Mouse (Mus musculus) MEL (cell line): ENCODE measurements around the gene Galnt14. TPM values are rescaled to one million over a fixed set of nuclear protein-coding genes. Genes with fewer than 3 reads are reported as not detected.

ENCODE experiments used
- DNase-seq: peaks from one replicate; pipeline ENCODE4 v3.0.0; 2011; ENCODE audit warnings: low read depth, low spot score
- H3K27ac ChIP-seq: 2 replicates; pipeline ENCODE4 v1.5.1; 2012; ENCODE audit warnings: low read depth, mild to moderate bottlenecking, control low read depth, low read length, moderate library complexity; ENCODE audit not compliant: control insufficient read depth
- H3K27me3 ChIP-seq, 2 experiments: fragments of 150-350 bp in 1 of 2; sonication (generic) in 1 of 2; 2 replicates each; pipeline ENCODE4 v1.6.1; 2012; ENCODE audit warnings: low read length in 2 of 2, mild to moderate bottlenecking in 2 of 2, improper control_type of control experiment in 1 of 2, moderate library complexity in 1 of 2; ENCODE audit not compliant: insufficient read depth in 2 of 2, control insufficient read depth in 1 of 2
- H3K36me3 ChIP-seq, 2 experiments: 2 replicates each; pipeline ENCODE4 v1.6.1; 2012 to 2014; ENCODE audit warnings: low read length in 2 of 2, improper control_type of control experiment in 1 of 2, inconsistent platforms in 1 of 2, mild to moderate bottlenecking in 1 of 2; ENCODE audit not compliant: insufficient read depth in 2 of 2, control insufficient read depth in 1 of 2
- H3K4me1 ChIP-seq, 2 experiments: fragments of 150-350 bp in 1 of 2; sonication (generic) in 1 of 2; 2 replicates each; pipeline ENCODE4 v1.6.1; 2012; ENCODE audit warnings: low read length in 2 of 2, improper control_type of control experiment in 1 of 2, mild to moderate bottlenecking in 1 of 2; ENCODE audit not compliant: insufficient read depth in 2 of 2, control insufficient read depth in 1 of 2
- H3K4me3 ChIP-seq, 2 experiments: fragments of 150-350 bp in 1 of 2; sonication (generic) in 1 of 2; 2 replicates each; pipeline ENCODE4 v1.5.1; 2012; ENCODE audit warnings: low read depth in 2 of 2, low read length in 2 of 2, mild to moderate bottlenecking in 2 of 2, moderate library complexity in 2 of 2, control low read depth in 1 of 2, improper control_type of control experiment in 1 of 2; ENCODE audit not compliant: control insufficient read depth in 1 of 2, insufficient read depth in 1 of 2
- H3K79me2 ChIP-seq: 2 replicates; pipeline ENCODE4 v1.6.1; 2012; ENCODE audit warnings: mild to moderate bottlenecking, low read length, moderate library complexity; ENCODE audit not compliant: control insufficient read depth, poor library complexity, insufficient read depth
- H3K9ac ChIP-seq: 2 replicates; pipeline ENCODE4 v1.6.1; 2012; ENCODE audit warnings: low read depth, mild to moderate bottlenecking, control low read depth, low read length, moderate library complexity; ENCODE audit not compliant: control insufficient read depth, poor library complexity, severe bottlenecking
- H3K9me3 ChIP-seq: fragments of 150-350 bp; sonication (generic); replicated peaks from 2 replicates; pipeline ENCODE4 v1.6.1; 2012; ENCODE audit warnings: mild to moderate bottlenecking, low read length, improper control_type of control experiment, moderate library complexity; ENCODE audit not compliant: insufficient read depth
- CHD1 ChIP-seq: IDR thresholded peaks from 2 replicates; pipeline ENCODE4 v1.6.1; 2012; ENCODE audit warnings: low read depth, mild to moderate bottlenecking, inconsistent platforms, low read length, improper control_type of control experiment
- CHD2 ChIP-seq: IDR thresholded peaks from 2 replicates; pipeline ENCODE4 v1.6.1; 2011; ENCODE audit warnings: low read length, improper control_type of control experiment
- CTCF ChIP-seq, 3 experiments: IDR thresholded peaks in 2 of 3; conservative IDR thresholded peaks in 1 of 3; 2 replicates each; pipeline ENCODE4 v1.5.1; 2011 to 2012; ENCODE audit warnings: low read length in 3 of 3, low read depth in 2 of 3, mild to moderate bottlenecking in 2 of 3, improper control_type of control experiment in 1 of 3, inconsistent platforms in 1 of 3, mixed read lengths in 1 of 3, moderate library complexity in 1 of 3; ENCODE audit not compliant: control insufficient read depth in 1 of 3, insufficient read depth in 1 of 3, poor library complexity in 1 of 3, severe bottlenecking in 1 of 3
- GATA1 ChIP-seq: IDR thresholded peaks from 2 replicates; pipeline ENCODE4 v1.6.1; 2011; ENCODE audit warnings: low read depth, low read length, improper control_type of control experiment
- MAFK ChIP-seq: IDR thresholded peaks from 2 replicates; pipeline ENCODE4 v1.6.1; 2011; ENCODE audit warnings: low read depth, mild to moderate bottlenecking, low read length, improper control_type of control experiment, borderline replicate concordance
- MAX ChIP-seq: IDR thresholded peaks from 2 replicates; pipeline ENCODE4 v1.6.1; 2011; ENCODE audit warnings: low read length, improper control_type of control experiment
- MEF2A ChIP-seq: IDR thresholded peaks from 2 replicates; pipeline ENCODE4 v1.6.1; 2014; ENCODE audit warnings: low read depth, mild to moderate bottlenecking, inconsistent platforms, low read length, improper control_type of control experiment; ENCODE audit not compliant: poor library complexity, insufficient replicate concordance, severe bottlenecking; ENCODE audit errors: extremely low read depth
- MXI1 ChIP-seq: IDR thresholded peaks from 2 replicates; pipeline ENCODE4 v1.6.1; 2011; ENCODE audit warnings: mild to moderate bottlenecking, low read depth, low read length, improper control_type of control experiment
- MYB ChIP-seq: IDR thresholded peaks from 2 replicates; pipeline ENCODE4 v1.6.1; 2011; ENCODE audit warnings: mild to moderate bottlenecking, low read depth, low read length, improper control_type of control experiment
- MYC ChIP-seq: IDR thresholded peaks from 2 replicates; pipeline ENCODE4 v1.6.1; 2011; ENCODE audit warnings: low read depth, mild to moderate bottlenecking, low read length, improper control_type of control experiment, moderate library complexity
- POLR2A ChIP-seq, 2 experiments: IDR thresholded peaks; 2 replicates each; pipeline ENCODE4 v1.6.1; 2011 to 2012; ENCODE audit warnings: low read length in 2 of 2, mild to moderate bottlenecking in 2 of 2, control low read depth in 1 of 2, improper control_type of control experiment in 1 of 2, low read depth in 1 of 2, moderate library complexity in 1 of 2; ENCODE audit not compliant: control insufficient read depth in 1 of 2, insufficient read depth in 1 of 2, poor library complexity in 1 of 2
- POLR2AphosphoS2 ChIP-seq: IDR thresholded peaks from 2 replicates; pipeline ENCODE4 v1.6.1; 2011; ENCODE audit warnings: low read length, improper control_type of control experiment
- POLR2AphosphoS5 ChIP-seq: IDR thresholded peaks from 2 replicates; pipeline ENCODE4 v1.6.1; 2012; ENCODE audit warnings: low read depth, borderline replicate concordance, mild to moderate bottlenecking, inconsistent platforms, low read length, moderate library complexity, mixed read lengths
- RCOR1 ChIP-seq: IDR thresholded peaks from 2 replicates; pipeline ENCODE4 v1.6.1; 2012; ENCODE audit warnings: low read depth, mild to moderate bottlenecking, inconsistent platforms, low read length, improper control_type of control experiment
- SIN3A ChIP-seq: IDR thresholded peaks from 2 replicates; pipeline ENCODE4 v1.6.1; 2012; ENCODE audit warnings: low read length, improper control_type of control experiment, inconsistent platforms
- SMC3 ChIP-seq: IDR thresholded peaks from 2 replicates; pipeline ENCODE4 v1.6.1; 2011; ENCODE audit warnings: low read depth, low read length, improper control_type of control experiment
- TBP ChIP-seq: IDR thresholded peaks from 2 replicates; pipeline ENCODE4 v1.8.0; 2011; ENCODE audit warnings: low read depth, low read length, improper control_type of control experiment
- UBTF ChIP-seq: IDR thresholded peaks from 2 replicates; pipeline ENCODE4 v1.6.1; 2012; ENCODE audit warnings: low read depth, mild to moderate bottlenecking, inconsistent platforms, low read length, improper control_type of control experiment, moderate library complexity, borderline replicate concordance; ENCODE audit not compliant: insufficient read depth
- USF1 ChIP-seq: IDR thresholded peaks from 2 replicates; pipeline ENCODE4 v1.6.1; 2014; ENCODE audit warnings: low read depth, mild to moderate bottlenecking, inconsistent platforms, low read length, improper control_type of control experiment, moderate library complexity
- ZKSCAN1 ChIP-seq: IDR thresholded peaks from 2 replicates; pipeline ENCODE4 v1.6.1; 2012; ENCODE audit warnings: low read depth, mild to moderate bottlenecking, inconsistent platforms, low read length, improper control_type of control experiment, moderate library complexity
- ZNF384 ChIP-seq: IDR thresholded peaks from 2 replicates; pipeline ENCODE4 v1.6.1; 2012; ENCODE audit warnings: low read depth, mild to moderate bottlenecking, inconsistent platforms, low read length, improper control_type of control experiment
- polyA plus RNA-seq, 2 experiments: library from polyadenylated mRNA; stranded (reverse) in 1 of 2; unstranded in 1 of 2; fragments of >175 nt in 1 of 2; fragments of >200 nt in 1 of 2; gene quantifications; 2 replicates each; pipeline versions ENCODE4 v1.2.1 to v1.2.4; 2012; ENCODE audit warnings: low replicate concordance in 2 of 2, low read depth in 1 of 2; ENCODE audit not compliant: insufficient read length in 2 of 2, insufficient read depth in 1 of 2, missing spikeins in 1 of 2
- total RNA-seq: library from RNA; depleted of rRNA; stranded (reverse); fragments of 300-350 nt; gene quantifications from 2 replicates; pipeline ENCODE4 v1.2.3, GENCODE M21; 2012

Galnt14 gene
- total and polyA plus RNA-seq, 3 experiments: not detected

DNA sequence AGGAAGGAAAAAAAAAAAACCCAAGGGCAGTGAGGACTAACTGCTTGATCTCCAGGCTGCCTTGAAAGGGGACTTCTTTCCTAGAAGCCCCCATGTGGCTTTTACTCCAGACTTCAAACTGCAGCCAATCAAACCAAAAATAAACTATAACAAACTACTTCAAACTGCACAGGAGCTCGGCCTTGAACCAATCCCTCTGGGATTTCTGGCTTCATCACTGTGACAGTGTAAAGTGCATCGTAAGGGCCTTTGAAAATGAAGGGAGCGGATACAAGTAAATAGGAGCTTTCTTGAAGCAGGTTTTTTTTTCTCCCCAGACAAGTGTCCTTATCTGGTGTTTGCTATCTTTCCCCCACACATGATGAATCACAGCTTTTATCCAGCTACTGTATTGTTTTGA lies 22.0 kb downstream of the Galnt14 start:
- Histone ChIP-seq H3K4me3 (no peak overlapping the region), H3K36me3 (no peaks in the 10 kb centered on the region), H3K9me3 (no peaks in the 10 kb centered on the region), H3K9ac (no peak overlapping the region), H3K27me3 (no peaks in the 10 kb centered on the region), H3K27ac (no peak overlapping the region), H3K4me1 (no peaks in the 10 kb centered on the region), H3K79me2 (no peaks in the 10 kb centered on the region)
- TF ChIP-seq SMC3 (no peak), USF1 (no peak), ZKSCAN1 (no peak), GATA1 (no peak), POLR2AphosphoS5 (no peak), ZNF384 (no peak), RCOR1 (no peak), MEF2A (no peak), MYB (no peak), POLR2A (IDR thresholded peaks at IDR 0.05; ENCODE audit: control insufficient read depth in 1 of 2, insufficient read depth in 1 of 2, low read depth in 1 of 2, low read length in 2 of 2, poor library complexity in 1 of 2) (no peak), MYC (no peak), CTCF (IDR thresholded peaks at IDR 0.05 in 2 of 3, conservative IDR thresholded peaks at IDR 0.05 in 1 of 3; ENCODE audit: control insufficient read depth in 1 of 3, insufficient read depth in 1 of 3, low read depth in 2 of 3, low read length in 3 of 3, poor library complexity in 1 of 3, severe bottlenecking in 1 of 3) (no peak), CHD2 (no peak), SIN3A (no peak)
- DNase-seq: no peak

DNA sequence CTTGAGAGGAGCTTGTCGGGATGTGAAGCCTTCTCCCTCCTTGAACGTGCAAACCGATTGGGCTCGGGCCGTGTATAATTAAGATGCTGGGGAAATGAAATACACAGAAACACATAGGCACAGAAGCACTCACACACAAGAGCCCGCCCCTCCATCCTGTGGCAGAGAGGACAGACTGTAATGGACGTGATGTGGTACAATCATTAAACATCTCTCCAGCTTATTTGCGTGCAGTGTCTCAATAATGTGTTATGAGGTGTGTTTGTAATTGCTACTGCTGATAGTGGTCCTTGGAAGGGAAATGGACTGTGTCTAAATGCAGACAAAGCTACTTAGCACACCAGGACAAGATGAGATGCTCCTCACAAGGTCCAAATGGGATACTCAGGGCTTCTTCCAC lies 24.0 kb downstream of the Galnt14 start:
- TF ChIP-seq MAFK (no peak), ZKSCAN1 (no peak), MXI1 (no peak), POLR2AphosphoS5 (no peak), TBP (no peak), CHD1 (no peak), MYC (no peak), POLR2AphosphoS2 (no peak), UBTF (no peak), GATA1 (no peak), MAX (no peak), MEF2A (no peak), SIN3A (no peak)
- TF ChIP-seq, all 39 proteins: peak for 0
- no peaks in the 10 kb centered on the region for H3K36me3 ChIP-seq
- no peaks in the 10 kb centered on the region for H3K27me3 ChIP-seq

More for the DNA sequence above, 24.0 kb downstream of the Galnt14 start:
- Histone ChIP-seq H3K4me1 (no peaks in the 10 kb centered on the region), H3K9me3 (no peaks in the 10 kb centered on the region), H3K9ac (no peak overlapping the region), H3K79me2 (no peaks in the 10 kb centered on the region), H3K4me3 (no peak overlapping the region), H3K27ac (no peak overlapping the region)
- no peak for DNase-seq
